Mouse (Mus musculus) MEL (cell line): Measurements from ENCODE around the gene S1pr4. TPM values are rescaled to one million over a fixed set of nuclear protein-coding genes. Genes with fewer than 3 reads are reported as not detected.

ENCODE experiments used
- DNase-seq: peaks from one replicate; pipeline ENCODE4 v3.0.0; 2011; ENCODE audit warnings: low read depth, low spot score
- H3K27ac ChIP-seq: 2 replicates; pipeline ENCODE4 v1.5.1; 2012; ENCODE audit warnings: low read depth, mild to moderate bottlenecking, control low read depth, low read length, moderate library complexity; ENCODE audit not compliant: control insufficient read depth
- H3K27me3 ChIP-seq, 2 experiments: fragments of 150-350 bp in 1 of 2; sonication (generic) in 1 of 2; 2 replicates each; pipeline ENCODE4 v1.6.1; 2012; ENCODE audit warnings: low read length in 2 of 2, mild to moderate bottlenecking in 2 of 2, improper control_type of control experiment in 1 of 2, moderate library complexity in 1 of 2; ENCODE audit not compliant: insufficient read depth in 2 of 2, control insufficient read depth in 1 of 2
- H3K36me3 ChIP-seq, 2 experiments: 2 replicates each; pipeline ENCODE4 v1.6.1; 2012 to 2014; ENCODE audit warnings: low read length in 2 of 2, improper control_type of control experiment in 1 of 2, inconsistent platforms in 1 of 2, mild to moderate bottlenecking in 1 of 2; ENCODE audit not compliant: insufficient read depth in 2 of 2, control insufficient read depth in 1 of 2
- H3K4me1 ChIP-seq, 2 experiments: fragments of 150-350 bp in 1 of 2; sonication (generic) in 1 of 2; 2 replicates each; pipeline ENCODE4 v1.6.1; 2012; ENCODE audit warnings: low read length in 2 of 2, improper control_type of control experiment in 1 of 2, mild to moderate bottlenecking in 1 of 2; ENCODE audit not compliant: insufficient read depth in 2 of 2, control insufficient read depth in 1 of 2
- H3K4me3 ChIP-seq, 2 experiments: fragments of 150-350 bp in 1 of 2; sonication (generic) in 1 of 2; 2 replicates each; pipeline ENCODE4 v1.5.1; 2012; ENCODE audit warnings: low read depth in 2 of 2, low read length in 2 of 2, mild to moderate bottlenecking in 2 of 2, moderate library complexity in 2 of 2, control low read depth in 1 of 2, improper control_type of control experiment in 1 of 2; ENCODE audit not compliant: control insufficient read depth in 1 of 2, insufficient read depth in 1 of 2
- H3K79me2 ChIP-seq: 2 replicates; pipeline ENCODE4 v1.6.1; 2012; ENCODE audit warnings: mild to moderate bottlenecking, low read length, moderate library complexity; ENCODE audit not compliant: control insufficient read depth, poor library complexity, insufficient read depth
- H3K9ac ChIP-seq: 2 replicates; pipeline ENCODE4 v1.6.1; 2012; ENCODE audit warnings: low read depth, mild to moderate bottlenecking, control low read depth, low read length, moderate library complexity; ENCODE audit not compliant: control insufficient read depth, poor library complexity, severe bottlenecking
- H3K9me3 ChIP-seq: fragments of 150-350 bp; sonication (generic); replicated peaks from 2 replicates; pipeline ENCODE4 v1.6.1; 2012; ENCODE audit warnings: mild to moderate bottlenecking, low read length, improper control_type of control experiment, moderate library complexity; ENCODE audit not compliant: insufficient read depth
- CHD1 ChIP-seq: IDR thresholded peaks from 2 replicates; pipeline ENCODE4 v1.6.1; 2012; ENCODE audit warnings: low read depth, mild to moderate bottlenecking, inconsistent platforms, low read length, improper control_type of control experiment
- ELF1 ChIP-seq: IDR thresholded peaks from 2 replicates; pipeline ENCODE4 v1.6.1; 2014; ENCODE audit warnings: low read depth, mild to moderate bottlenecking, inconsistent platforms, low read length, improper control_type of control experiment, moderate library complexity
- EP300 ChIP-seq, 2 experiments: IDR thresholded peaks; 2 replicates each; pipeline ENCODE4 v1.6.1; 2011; ENCODE audit warnings: improper control_type of control experiment in 2 of 2, low read length in 2 of 2, low read depth in 1 of 2, mild to moderate bottlenecking in 1 of 2
- ETS1 ChIP-seq: IDR thresholded peaks from 2 replicates; pipeline ENCODE4 v1.6.1; 2012; ENCODE audit warnings: low read depth, mild to moderate bottlenecking, inconsistent platforms, low read length, improper control_type of control experiment, moderate library complexity
- GABPA ChIP-seq: IDR thresholded peaks from 2 replicates; pipeline ENCODE4 v1.6.1; 2012; ENCODE audit warnings: low read depth, mild to moderate bottlenecking, inconsistent platforms, low read length, improper control_type of control experiment, moderate library complexity
- HCFC1 ChIP-seq: IDR thresholded peaks from 2 replicates; pipeline ENCODE4 v1.6.1; 2012; ENCODE audit warnings: low read depth, mild to moderate bottlenecking, inconsistent platforms, low read length, improper control_type of control experiment, moderate library complexity
- MEF2A ChIP-seq: IDR thresholded peaks from 2 replicates; pipeline ENCODE4 v1.6.1; 2014; ENCODE audit warnings: low read depth, mild to moderate bottlenecking, inconsistent platforms, low read length, improper control_type of control experiment; ENCODE audit not compliant: poor library complexity, insufficient replicate concordance, severe bottlenecking; ENCODE audit errors: extremely low read depth
- MYC ChIP-seq: IDR thresholded peaks from 2 replicates; pipeline ENCODE4 v1.6.1; 2011; ENCODE audit warnings: low read depth, mild to moderate bottlenecking, low read length, improper control_type of control experiment, moderate library complexity
- NELFE ChIP-seq: IDR thresholded peaks from 2 replicates; pipeline ENCODE4 v1.6.1; 2011; ENCODE audit warnings: low read depth, low read length, improper control_type of control experiment
- NRF1 ChIP-seq: IDR thresholded peaks from 2 replicates; pipeline ENCODE4 v1.6.1; 2014; ENCODE audit warnings: low read depth, mild to moderate bottlenecking, inconsistent platforms, low read length, improper control_type of control experiment, moderate library complexity; ENCODE audit not compliant: poor library complexity, insufficient read depth, severe bottlenecking
- POLR2A ChIP-seq, 2 experiments: IDR thresholded peaks; 2 replicates each; pipeline ENCODE4 v1.6.1; 2011 to 2012; ENCODE audit warnings: low read length in 2 of 2, mild to moderate bottlenecking in 2 of 2, control low read depth in 1 of 2, improper control_type of control experiment in 1 of 2, low read depth in 1 of 2, moderate library complexity in 1 of 2; ENCODE audit not compliant: control insufficient read depth in 1 of 2, insufficient read depth in 1 of 2, poor library complexity in 1 of 2
- POLR2AphosphoS5 ChIP-seq: IDR thresholded peaks from 2 replicates; pipeline ENCODE4 v1.6.1; 2012; ENCODE audit warnings: low read depth, borderline replicate concordance, mild to moderate bottlenecking, inconsistent platforms, low read length, moderate library complexity, mixed read lengths
- RAD21 ChIP-seq: IDR thresholded peaks from 2 replicates; pipeline ENCODE4 v1.6.1; 2011; ENCODE audit warnings: mild to moderate bottlenecking, low read depth, low read length, improper control_type of control experiment
- TAL1 ChIP-seq: IDR thresholded peaks from 2 replicates; pipeline ENCODE4 v1.6.1; 2012; ENCODE audit warnings: mild to moderate bottlenecking, inconsistent platforms, low read length, moderate library complexity, mixed read lengths
- ZMIZ1 ChIP-seq: IDR thresholded peaks from 2 replicates; pipeline ENCODE4 v1.6.1; 2012; ENCODE audit warnings: low read depth, mild to moderate bottlenecking, inconsistent platforms, low read length, improper control_type of control experiment, moderate library complexity
- ZNF384 ChIP-seq: IDR thresholded peaks from 2 replicates; pipeline ENCODE4 v1.6.1; 2012; ENCODE audit warnings: low read depth, mild to moderate bottlenecking, inconsistent platforms, low read length, improper control_type of control experiment
- polyA plus RNA-seq, 2 experiments: library from polyadenylated mRNA; stranded (reverse) in 1 of 2; unstranded in 1 of 2; fragments of >175 nt in 1 of 2; fragments of >200 nt in 1 of 2; gene quantifications; 2 replicates each; pipeline versions ENCODE4 v1.2.1 to v1.2.4; 2012; ENCODE audit warnings: low replicate concordance in 2 of 2, low read depth in 1 of 2; ENCODE audit not compliant: insufficient read length in 2 of 2, insufficient read depth in 1 of 2, missing spikeins in 1 of 2
- total RNA-seq: library from RNA; depleted of rRNA; stranded (reverse); fragments of 300-350 nt; gene quantifications from 2 replicates; pipeline ENCODE4 v1.2.3, GENCODE M21; 2012

S1pr4 gene
- total and polyA plus RNA-seq, 3 experiments: 1.6 to 2.1 TPM; not detected in 1

DNA sequence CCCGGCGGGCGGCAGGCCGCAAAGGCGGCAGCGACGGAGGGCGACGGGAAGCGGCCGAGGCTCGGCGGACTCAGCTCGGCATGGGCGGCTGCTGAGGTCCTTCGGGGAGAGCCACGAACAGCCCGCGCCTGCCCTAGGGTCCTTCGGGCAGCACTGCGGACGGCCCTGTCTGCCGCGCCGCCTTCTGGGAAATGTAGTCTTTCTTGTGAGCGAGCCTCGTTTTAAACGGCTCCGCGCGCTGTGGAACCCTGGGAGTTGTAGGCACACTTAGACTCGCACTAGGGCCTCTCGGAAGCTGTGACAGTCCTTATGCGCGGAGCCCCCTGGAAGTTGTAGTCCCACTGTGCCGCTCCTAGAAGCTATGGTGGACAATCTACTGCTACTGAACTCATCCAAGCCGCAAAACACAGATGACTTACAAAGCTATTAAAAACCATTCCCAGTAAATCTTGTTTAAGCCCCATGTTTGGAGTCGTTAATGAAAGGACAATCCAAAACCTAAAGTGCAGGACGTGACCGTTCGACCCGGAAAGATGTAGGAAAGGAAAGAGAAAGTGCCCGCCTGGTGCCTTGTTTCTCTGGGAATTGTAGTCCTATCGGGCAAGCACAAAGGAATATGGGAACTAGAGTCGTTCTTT lies 3.5 kb downstream of the S1pr4 start, which contains the start of gene Ncln (continued):
- TF ChIP-seq POLR2A (IDR thresholded peaks at IDR 0.05; ENCODE audit: control insufficient read depth in 1 of 2, insufficient read depth in 1 of 2, low read depth in 1 of 2, low read length in 2 of 2, poor library complexity in 1 of 2) (peak in 1 of 2 experiments; percentile 87; a peak in 2 of 4 replicates), ELF1 (peak; percentile 90), ZMIZ1 (0 out of 2 replicates have a peak, but pooled peaks have one; percentile 68), EP300 (IDR thresholded peaks at IDR 0.05; ENCODE audit: low read depth in 1 of 2, low read length in 2 of 2) (0 out of 4 replicates have a peak, but pooled peaks of 1 of the 2 experiments have one; percentile 12), GABPA (peak; percentile 64; the same call in 1 of the 2 replicates), NRF1 (peak; percentile 61)
- TF ChIP-seq, all 39 proteins: peak for 23

DNA sequence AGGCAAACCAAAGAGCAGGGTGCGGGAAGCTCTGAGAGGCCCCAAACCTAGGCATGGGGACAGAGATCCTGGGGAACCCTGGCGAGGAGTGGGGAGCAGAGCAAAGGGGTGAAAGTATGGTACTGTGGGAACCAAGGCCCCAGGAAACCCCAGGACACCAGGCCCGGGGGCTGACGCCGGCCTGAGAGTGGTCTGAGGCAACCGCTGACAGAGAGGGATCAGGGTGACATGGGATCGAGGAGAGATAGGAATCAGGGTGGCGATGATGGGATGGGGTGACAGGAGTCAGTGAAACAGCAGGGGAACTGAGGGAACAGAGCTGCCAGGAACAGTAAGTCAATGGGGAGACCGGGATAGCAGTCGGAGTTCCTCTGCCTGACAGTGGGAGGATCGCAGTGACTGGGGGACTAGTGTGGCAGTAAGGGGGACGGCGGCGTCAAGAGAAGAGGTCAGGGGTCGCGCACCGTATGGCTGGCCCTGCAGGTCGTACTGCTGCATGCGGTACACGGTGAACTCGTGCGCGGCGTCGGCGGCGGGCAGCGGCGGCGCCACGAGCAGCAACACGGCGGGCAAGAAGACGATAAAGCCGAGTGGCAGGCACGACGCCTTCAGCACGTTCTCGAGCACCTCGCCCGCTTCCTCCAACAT lies 4.2 kb downstream of the S1pr4 start:
- H3K79me2 ChIP-seq: peaks cover 29% of the 10 kb centered on the region
- H3K27ac ChIP-seq: peak overlapping the region; percentile 54
- H3K9me3 ChIP-seq: no peaks in the 10 kb centered on the region
- peaks cover 0 to 28% of the 10 kb centered on the region in 2 experiments; a peak in 3 of 4 replicates for H3K4me1 ChIP-seq
- no peak for DNase-seq
- H3K36me3 ChIP-seq: peaks cover 0 to 14% of the 10 kb centered on the region in 2 experiments; a peak in 3 of 4 replicates
- H3K27me3 ChIP-seq: no peaks in the 10 kb centered on the region
- TF ChIP-seq RAD21: no peak
- TF ChIP-seq ZNF384: no peak
- TF ChIP-seq POLR2A (IDR thresholded peaks at IDR 0.05; ENCODE audit: control insufficient read depth in 1 of 2, insufficient read depth in 1 of 2, low read depth in 1 of 2, low read length in 2 of 2, poor library complexity in 1 of 2): peak in 1 of 2 experiments; percentile 65; a peak in 3 of 4 replicates
- no peak for TF ChIP-seq ETS1
- no peak for TF ChIP-seq HCFC1
- TF ChIP-seq CHD1: 0 out of 2 replicates have a peak, but pooled peaks have one; percentile 23
- no peak for TF ChIP-seq MEF2A
- no peak for TF ChIP-seq ZMIZ1
- TF ChIP-seq ELF1: no peak
- no peak for TF ChIP-seq NELFE
- 0 out of 2 replicates have a peak, but pooled peaks have one; percentile 27 for TF ChIP-seq MYC
- no peak for TF ChIP-seq TAL1
- TF ChIP-seq POLR2AphosphoS5: no peak
- peak overlapping the region; percentile 55 to 76 for H3K4me3 ChIP-seq
- peak overlapping the region; percentile 96 for H3K9ac ChIP-seq
